Mouse (Mus musculus): ENCODE data around the gene Irak4.
A peak's percentile ranks its signal among the peaks of the same experiment; 100 is the strongest.

The Irak4 gene

GRCm38 (mm10) chr15:94620909-94621308 lies 77.5 kb downstream of the Irak4 start:
- no peak for DNase-seq (ENCODE audit: low spot score in 2 of 2)

DNA sequence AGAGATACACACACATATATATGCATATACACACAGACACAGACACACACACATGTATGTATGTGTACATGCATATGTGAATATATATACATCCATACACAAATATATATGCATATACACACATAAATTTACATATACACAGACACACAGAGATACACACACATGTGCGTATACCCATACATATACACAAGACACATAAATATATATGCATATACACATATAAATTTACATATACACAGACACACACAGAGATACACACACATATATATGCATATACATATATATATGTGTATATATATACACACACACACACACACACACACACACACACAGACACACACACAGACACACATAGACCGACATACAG lies 85.0 kb downstream of the Irak4 start:
- DNase-seq (ENCODE audit: low spot score in 2 of 2), result no peak

- peak in 1 of 2 experiments; percentile 11 for DNase-seq (ENCODE audit: low spot score in 2 of 2)
Measured at GRCm38 (mm10) chr15:94628830-94629601, 85.6 kb downstream of the Irak4 start, which contains the start of gene Tmem117. Gene Tmem117 (plus strand): TSS chr15:94629232.

DNA sequence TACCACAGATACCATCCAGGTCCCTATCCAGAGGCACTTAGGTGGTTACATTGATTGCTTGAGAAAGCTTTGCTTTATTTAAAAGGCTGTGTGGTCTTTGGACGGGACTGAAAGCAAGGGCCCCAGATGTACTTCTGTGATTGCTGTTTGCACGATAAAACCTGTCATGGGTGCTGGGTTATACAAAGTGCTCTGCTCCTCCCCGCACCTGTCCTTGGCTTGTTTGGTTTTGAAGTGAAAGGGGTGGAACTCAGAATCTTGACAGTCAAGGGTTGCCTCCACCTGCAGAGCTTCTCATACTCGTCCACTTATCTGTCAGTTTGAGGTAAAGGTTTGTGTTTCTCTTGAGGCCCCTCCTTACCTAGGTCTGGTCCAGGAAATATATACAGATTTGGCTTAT lies 87.1 kb downstream of the Irak4 start:
- no peak for DNase-seq (ENCODE audit: low spot score in 2 of 2)

All from frontal cortex, postnatal 25 days (tissue).